Mouse (Mus musculus) lung, postnatal 0 days (tissue): Measurements from ENCODE around the gene Dnttip1. TPM values are rescaled to one million over a fixed set of nuclear protein-coding genes. Genes with fewer than 3 reads are reported as not detected.

Experiments used
- ATAC-seq: fragments of 200-750 bp; cut with Nextera tagmentation; 2 replicates; pipeline ENCODE4 v1.8.0; 2017; ENCODE audit warnings: moderate library complexity
- DNase-seq: peaks from one replicate; pipeline ENCODE4 v3.0.0-alpha.2; 2016; ENCODE audit warnings: low spot score
- H3K27ac ChIP-seq: fragments of 300-500 bp; sonication (generic); 2 replicates; pipeline ENCODE4 v1.5.1; 2014; ENCODE audit warnings: antibody characterized with exemption, mild to moderate bottlenecking, low read length, mixed read lengths
- H3K27me3 ChIP-seq: fragments of 300-500 bp; sonication (generic); replicated peaks from 2 replicates; pipeline ENCODE4 v1.6.1; 2014; ENCODE audit warnings: low read length, mixed read lengths; ENCODE audit not compliant: insufficient read depth
- H3K36me3 ChIP-seq: fragments of 300-500 bp; sonication (generic); 2 replicates; pipeline ENCODE4 v1.6.1; 2014; ENCODE audit warnings: low read length, mixed read lengths; ENCODE audit not compliant: insufficient read depth
- H3K4me1 ChIP-seq: fragments of 300-500 bp; sonication (generic); 2 replicates; pipeline ENCODE4 v1.6.1; 2014; ENCODE audit warnings: antibody characterized with exemption, low read depth, low read length, mixed read lengths; ENCODE audit not compliant: insufficient read depth
- H3K4me2 ChIP-seq: fragments of 300-500 bp; sonication (generic); replicated peaks from 2 replicates; pipeline ENCODE4 v1.6.1; 2014; ENCODE audit warnings: low read depth, mild to moderate bottlenecking, low read length, moderate library complexity, mixed read lengths
- H3K4me3 ChIP-seq: fragments of 300-500 bp; sonication (generic); 2 replicates; pipeline ENCODE4 v1.5.1; 2014; ENCODE audit warnings: low read depth, low read length
- H3K9ac ChIP-seq: fragments of 300-500 bp; sonication (generic); replicated peaks from 2 replicates; pipeline ENCODE4 v1.6.1; 2014; ENCODE audit warnings: low read depth, mild to moderate bottlenecking
- H3K9me3 ChIP-seq: fragments of 300-500 bp; sonication (generic); 2 replicates; pipeline ENCODE4 v1.6.1; 2016; ENCODE audit warnings: low read length, mixed read lengths
- CTCF ChIP-seq: IDR thresholded peaks from 2 replicates; pipeline ENCODE4 v1.5.1; 2016; ENCODE audit warnings: antibody characterized with exemption, mild to moderate bottlenecking
- EP300 ChIP-seq: IDR thresholded peaks from 2 replicates; pipeline ENCODE4 v1.6.1; 2016; ENCODE audit warnings: antibody characterized with exemption, mild to moderate bottlenecking, control low read depth
- WGBS: fragments of 180-500 bp; shearing (Covaris S2); extraction: QIAGEN DNeasy Blood & Tissue Kit; methylation state at CpG from one replicate; pipeline ENCODE4 v1.1.7; 2014; 5-methylcytosine and 5-hydroxymethylcytosine counted together
- polyA plus RNA-seq: library from polyadenylated mRNA; unstranded; fragments of >200 nt; fragmentation: Nextera tagmentation; extraction: Ambion mirVana; gene quantifications from 2 replicates; pipeline ENCODE4 v1.2.1, GENCODE M21; 2015

Gene Dnttip1
- polyA plus RNA-seq, 1 experiment from 2014 or later, result 47.1 TPM

DNA sequence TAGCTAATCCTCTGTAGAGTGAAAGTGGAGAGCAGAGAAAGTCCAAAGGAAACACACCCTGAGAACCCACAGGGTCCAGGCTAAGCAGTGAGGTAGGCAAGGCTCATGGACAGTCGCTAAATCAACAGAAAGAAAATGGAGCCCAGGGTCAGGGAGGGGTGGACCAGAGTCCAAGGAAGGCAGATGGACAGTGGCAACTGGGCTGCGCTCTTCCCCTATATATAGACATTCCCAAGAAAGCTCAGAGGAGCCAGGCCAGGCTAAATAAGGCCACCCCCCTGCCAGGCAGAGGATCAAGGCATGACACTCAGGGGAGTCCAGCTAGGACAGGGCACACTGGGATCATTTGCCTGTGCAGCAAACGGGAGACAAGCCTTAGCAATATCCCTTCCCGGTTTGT lies 36.1 kb downstream of the Dnttip1 start:
- TF ChIP-seq EP300 (no peak), CTCF (no peak)
- Histone ChIP-seq H3K27me3 (no peaks in the 10 kb centered on the region), H3K36me3 (no peaks in the 10 kb centered on the region), H3K27ac (no peak overlapping the region), H3K9me3 (no peaks in the 10 kb centered on the region), H3K9ac (no peak overlapping the region), H3K4me1 (0 out of 2 replicates have a peak, but pooled peaks cover 6% of the 10 kb centered on the region), H3K4me3 (no peak overlapping the region), H3K4me2 (no peak overlapping the region)
- ATAC-seq (no peak), DNase-seq (no peak)
- 63% methylated on average over 4 of the region's 4 CpGs for WGBS

DNA sequence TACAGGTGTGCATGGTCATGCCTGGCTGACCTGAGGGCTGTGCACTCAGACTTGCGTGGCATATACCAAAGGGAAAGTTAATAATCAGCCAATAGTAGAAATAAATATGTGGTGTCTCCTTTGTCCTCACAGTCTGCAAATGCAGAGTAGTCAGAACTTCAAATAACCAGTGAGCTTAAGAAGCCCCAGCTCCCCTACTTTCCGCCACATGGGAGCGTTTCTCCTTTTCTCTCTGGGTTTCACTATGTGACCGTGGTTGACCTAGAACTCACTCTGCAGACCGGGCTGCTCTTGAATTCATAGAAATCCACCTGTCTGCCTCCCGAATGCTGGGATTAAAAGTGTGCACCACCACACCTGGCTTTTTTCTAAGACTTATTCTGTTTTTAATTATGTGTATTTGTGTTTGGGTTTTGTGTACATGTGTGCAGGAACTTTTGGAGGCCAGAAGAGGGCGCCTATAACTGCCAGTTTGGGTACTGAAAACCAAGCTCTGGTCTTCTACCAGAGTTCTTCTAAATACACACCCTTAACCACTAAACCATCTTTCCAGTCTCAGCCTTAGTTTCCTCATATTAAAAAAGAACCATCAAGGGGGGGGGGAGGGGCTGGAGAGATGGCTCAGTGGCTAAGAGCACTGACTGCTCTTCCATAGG lies 38.3 kb downstream of the Dnttip1 start:
- no peak overlapping the region for H3K9ac ChIP-seq
- H3K36me3 ChIP-seq, result no peaks in the 10 kb centered on the region
- H3K27me3 ChIP-seq, result no peaks in the 10 kb centered on the region
- no peaks in the 10 kb centered on the region for H3K9me3 ChIP-seq
- no peak overlapping the region for H3K4me3 ChIP-seq
- H3K4me2 ChIP-seq, result no peak overlapping the region
- peak; percentile 44 for DNase-seq
- no peak overlapping the region for H3K27ac ChIP-seq
- WGBS, result 76% methylated on average over 7 of the region's 7 CpGs
- peak; percentile 59 for TF ChIP-seq CTCF
- TF ChIP-seq EP300, result no peak
- H3K4me1 ChIP-seq, result 0 out of 2 replicates have a peak, but pooled peaks cover 8% of the 10 kb centered on the region
- ATAC-seq, result no peak

DNA sequence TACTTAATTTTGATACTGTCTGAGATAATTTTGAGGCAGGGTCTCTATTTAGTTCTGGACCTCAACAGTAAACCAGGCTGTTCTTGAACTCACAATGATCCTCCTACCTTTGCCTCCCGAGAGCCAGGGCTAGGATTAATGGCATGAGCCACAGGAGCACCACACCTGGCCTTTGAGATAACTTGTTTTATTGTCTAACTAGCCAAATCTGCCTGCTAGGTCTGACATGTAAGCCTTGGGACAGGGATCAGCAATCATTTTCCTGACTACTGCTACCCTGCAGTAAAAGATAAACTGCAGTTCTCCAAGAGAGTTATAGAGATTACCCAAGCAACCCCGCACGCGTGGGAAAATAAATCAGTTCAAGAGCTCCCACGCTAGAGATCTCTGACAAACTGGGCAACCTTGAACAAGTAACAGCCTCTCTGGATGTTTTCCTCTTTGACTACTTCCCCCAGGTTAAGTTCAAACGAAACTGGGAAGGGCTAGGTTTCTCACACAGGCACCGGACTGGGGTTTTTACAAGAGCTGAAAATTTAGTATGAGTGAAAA lies 39.2 kb downstream of the Dnttip1 start:
- Histone ChIP-seq H3K4me3 (peak overlapping the region; percentile 71), H3K27me3 (no peaks in the 10 kb centered on the region), H3K4me1 (0 out of 2 replicates have a peak, but pooled peaks cover 8% of the 10 kb centered on the region), H3K36me3 (no peaks in the 10 kb centered on the region), H3K9me3 (no peaks in the 10 kb centered on the region), H3K27ac (peak overlapping the region; percentile 96), H3K4me2 (peak overlapping the region; percentile 89), H3K9ac (peak overlapping the region; percentile 70; the same call in 1 of the 2 replicates)
- ATAC-seq, result no peak
- no peak for DNase-seq
- TF ChIP-seq CTCF, result no peak
- no peak for TF ChIP-seq EP300
- 3% methylated on average over 7 of the region's 7 CpGs for WGBS

DNA sequence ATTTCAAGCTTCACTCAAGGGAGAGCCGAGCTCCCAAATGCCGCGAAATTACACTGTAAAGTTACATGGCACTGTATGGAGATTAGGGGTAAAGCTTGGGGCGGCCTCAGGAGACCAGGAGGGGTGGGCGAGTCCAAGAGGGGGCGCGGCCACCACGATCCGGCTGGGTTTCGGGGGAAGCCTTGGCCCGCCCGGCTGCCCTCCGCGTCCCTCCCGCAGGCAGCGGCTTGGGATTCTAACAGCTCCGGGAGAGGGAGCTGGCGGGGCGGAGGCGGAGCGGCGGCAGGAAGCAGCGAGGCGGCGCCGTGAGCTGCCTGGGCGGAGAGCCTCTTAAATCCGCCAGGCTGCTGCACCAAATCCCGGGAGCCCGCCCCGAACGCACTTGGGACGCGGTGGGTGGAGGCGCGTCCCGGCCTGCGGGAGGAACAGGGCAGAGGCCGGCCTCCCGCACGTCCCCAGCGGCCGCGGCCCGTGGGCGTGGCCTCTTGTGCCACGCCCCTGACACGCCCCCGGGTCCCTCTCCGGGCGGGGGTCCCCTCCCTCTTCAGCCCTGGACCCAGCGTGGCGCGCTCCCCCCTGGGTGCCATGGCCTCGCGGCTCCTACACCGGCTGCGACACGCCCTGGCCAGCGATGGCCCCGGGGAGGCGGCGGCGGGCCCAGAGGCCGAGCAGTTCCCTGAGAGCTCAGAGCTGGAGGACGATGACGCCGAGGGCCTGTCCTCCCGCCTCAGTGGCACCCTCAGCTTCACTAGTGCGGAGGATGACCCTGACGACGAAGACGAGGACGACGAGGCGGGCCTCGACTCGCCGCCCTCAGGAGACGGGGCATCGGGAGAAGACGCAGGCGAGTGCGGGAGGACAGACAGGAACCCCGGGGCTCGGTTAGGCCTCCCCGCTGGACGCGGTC lies 40.0 kb downstream of the Dnttip1 start, which contains the start of gene Snx21:
TSS of gene Snx21 (plus strand) at position 343 of the 907 bp plus-strand sequence.
- DNase-seq (peak; percentile 95), ATAC-seq (peak; percentile 94)
- Histone ChIP-seq H3K27ac (peak within 1 kb of the TSS; percentile 96), H3K9me3 (no peaks in the 10 kb centered on the region), H3K36me3 (no peaks in the 10 kb centered on the region), H3K4me3 (peak within 1 kb of the TSS; percentile 71), H3K4me2 (peak within 1 kb of the TSS; percentile 89), H3K9ac (peak within 1 kb of the TSS; percentile 70), H3K4me1 (0 out of 2 replicates have a peak, but pooled peaks cover 8% of the 10 kb centered on the region), H3K27me3 (no peaks in the 10 kb centered on the region)
- TF ChIP-seq EP300, result no peak
- TF ChIP-seq CTCF, result peak; percentile 69
- WGBS, result under 1% methylated on average over 59 of the region's 89 CpGs

DNA sequence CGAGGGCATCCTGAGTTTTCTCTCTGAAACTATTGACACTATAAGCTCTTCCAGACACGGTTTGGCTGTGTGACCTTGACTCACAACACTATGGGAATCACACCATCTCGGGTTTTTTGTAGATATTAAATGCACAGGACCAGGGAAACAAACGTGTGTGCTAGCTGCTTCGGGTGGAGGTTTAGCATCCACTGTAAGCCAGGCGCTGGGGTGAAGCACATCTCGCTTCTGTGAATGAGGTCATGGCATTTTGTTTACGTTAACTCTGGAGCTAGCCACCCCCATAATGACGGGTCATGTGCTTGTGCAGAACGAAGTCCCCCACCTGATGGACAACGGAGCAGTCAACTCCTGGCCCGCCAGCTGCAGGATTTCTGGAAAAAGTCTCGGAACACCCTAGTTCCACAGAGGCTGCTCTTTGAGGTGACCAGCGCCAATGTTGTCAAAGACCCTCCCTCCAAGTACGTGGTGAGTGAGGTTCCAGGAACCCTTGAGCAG lies 40.7 kb downstream of the Dnttip1 start:
- H3K4me2 ChIP-seq, result peak overlapping the region; percentile 89
- H3K9ac ChIP-seq, result peak overlapping the region; percentile 70
- TF ChIP-seq EP300 (no peak), CTCF (no peak)
- H3K4me1 ChIP-seq, result 0 out of 2 replicates have a peak, but pooled peaks cover 8% of the 10 kb centered on the region
- ATAC-seq (peak; percentile 32), DNase-seq (peak; percentile 80)
- no peaks in the 10 kb centered on the region for H3K36me3 ChIP-seq
- no peaks in the 10 kb centered on the region for H3K27me3 ChIP-seq
- peak overlapping the region; percentile 71 for H3K4me3 ChIP-seq
- no peaks in the 10 kb centered on the region for H3K9me3 ChIP-seq
- H3K27ac ChIP-seq, result peak overlapping the region; percentile 96
- 5% methylated on average over 15 of the region's 15 CpGs for WGBS
